8 mouse cellular contexts compared by ENCODE assay signal in genomic region chr11:3265291-3266078, GRCm38 (mm10). TPM values are rescaled to one million over a fixed set of nuclear protein-coding genes. Genes with fewer than 3 reads are reported as not detected.
DNase-seq lines count a peak whose midpoint lies in the region; ATAC-seq and TF ChIP-seq lines count a peak whose summit lies in the region.

No protein-coding gene starts in this region.

- peak overlapping the region; percentile 92 for H3K27ac ChIP-seq in forebrain, embryonic 14.5 days (ENCODE audit: low read depth, low read length)
- peak overlapping the region; percentile 96 for H3K27ac ChIP-seq in limb, embryonic 11.5 days (replicated peaks; ENCODE audit: low read depth, low read length)
- H3K27ac ChIP-seq in neural tube, embryonic 12.5 days = peak overlapping the region; percentile 86

- intact Hi-C loops in left cerebral cortex, postnatal 10 days (cut with DNase I) = loop anchor here (2.0 to 5.0 kb wide), 2 partner anchors 25 to 63 kb away; partner anchors contain the start of gene Eif4enif1

- peaks cover 5% of the 10 kb centered on the region for H3K4me1 ChIP-seq in lung, adult 2 months (ENCODE audit: control insufficient read depth, insufficient read depth, low read length)
- H3K4me1 ChIP-seq in forebrain, embryonic 14.5 days (ENCODE audit: control insufficient read depth, insufficient read depth, low read length) = peaks cover 8% of the 10 kb centered on the region
- H3K4me1 ChIP-seq in limb, embryonic 11.5 days (ENCODE audit: control insufficient read depth, insufficient read depth, low read length) = peaks cover 5% of the 10 kb centered on the region; the same call in 1 of the 2 replicates
- H3K4me1 ChIP-seq in neural tube, embryonic 12.5 days = peaks cover 19% of the 10 kb centered on the region

- H3K27me3 ChIP-seq in forebrain, embryonic 14.5 days (replicated peaks; ENCODE audit: control insufficient read depth, insufficient read depth, low read length) = no peaks in the 10 kb centered on the region
- no peaks in the 10 kb centered on the region for H3K27me3 ChIP-seq in limb, embryonic 11.5 days (ENCODE audit: control insufficient read depth, insufficient read depth, low read length)
- H3K27me3 ChIP-seq in neural tube, embryonic 12.5 days (replicated peaks) = no peaks in the 10 kb centered on the region

- peak; percentile 33 for DNase-seq in lung, adult 2 months
- DNase-seq in lung, postnatal 14 days = no peak
- DNase-seq in ZHBTc4 (ENCODE audit: low read depth, low spot score) = peak; percentile 64
- DNase-seq in forebrain, embryonic 14.5 days (ENCODE audit: low spot score) = peak; percentile 31
- peak; percentile 65 for DNase-seq in limb, embryonic 11.5 days (ENCODE audit: low spot score)
- no peak for DNase-seq in urinary bladder, adult 18-20 months (ENCODE audit: low spot score in 2 of 2)
- no peak for DNase-seq in left cerebral cortex, postnatal 10 days (ENCODE audit: extremely low spot score in 1 of 2, low spot score in 2 of 2)

- ATAC-seq in forebrain, embryonic 14.5 days = peak; percentile 11
- ATAC-seq in limb, embryonic 11.5 days (ENCODE audit: insufficient number of reproducible peaks, low FRiP score, low TSS enrichment, low read depth) = peak; percentile 4; the same call in 1 of the 2 replicates
- peak; percentile 8 for ATAC-seq in neural tube, embryonic 12.5 days (ENCODE audit: low FRiP score, low read depth)

- H3K4me2 ChIP-seq in forebrain, embryonic 14.5 days (ENCODE audit: low read length) = peak overlapping the region; percentile 83
- H3K4me2 ChIP-seq in limb, embryonic 11.5 days (ENCODE audit: low read depth, severe bottlenecking) = peak overlapping the region; percentile 68
- H3K4me2 ChIP-seq in neural tube, embryonic 12.5 days (replicated peaks) = peak overlapping the region; percentile 69

- 2% methylated on average over 26 of the region's 26 CpGs for WGBS in lung, adult 2 months
- WGBS in forebrain, embryonic 14.5 days = under 1% methylated on average over 26 of the region's 26 CpGs
- WGBS in limb, embryonic 11.5 days = 2% methylated on average over 26 of the region's 26 CpGs
- under 1% methylated on average over 26 of the region's 26 CpGs for WGBS in neural tube, embryonic 12.5 days

- H3K9me3 ChIP-seq in forebrain, embryonic 14.5 days (replicated peaks; ENCODE audit: control insufficient read depth, low read length) = no peaks in the 10 kb centered on the region
- no peaks in the 10 kb centered on the region for H3K9me3 ChIP-seq in limb, embryonic 11.5 days (ENCODE audit: control insufficient read depth, low read length)
- H3K9me3 ChIP-seq in neural tube, embryonic 12.5 days = no peaks in the 10 kb centered on the region

- peaks cover 31% of the 10 kb centered on the region for H3K36me3 ChIP-seq in forebrain, embryonic 14.5 days (ENCODE audit: control insufficient read depth, insufficient read depth, low read length)
- H3K36me3 ChIP-seq in limb, embryonic 11.5 days (ENCODE audit: control insufficient read depth, insufficient read depth, low read length) = peaks cover 15% of the 10 kb centered on the region; the same call in 1 of the 2 replicates
- H3K36me3 ChIP-seq in neural tube, embryonic 12.5 days = peaks cover 27% of the 10 kb centered on the region

- H3K4me3 ChIP-seq in lung, adult 2 months (replicated peaks; ENCODE audit: extremely low read depth, low read depth, low read length) = peak overlapping the region; percentile 80
- H3K4me3 ChIP-seq in forebrain, embryonic 14.5 days (ENCODE audit: low read depth, low read length) = peak overlapping the region; percentile 93
- peak overlapping the region; percentile 93 for H3K4me3 ChIP-seq in limb, embryonic 11.5 days (ENCODE audit: low read depth, low read length)
- peak overlapping the region; percentile 82 for H3K4me3 ChIP-seq in neural tube, embryonic 12.5 days

- TF ChIP-seq POLR2A in lung, adult 2 months (IDR thresholded peaks at IDR 0.05; ENCODE audit: borderline replicate concordance, extremely low read depth, low read depth, low read length) = no peak

- TF ChIP-seq CTCF in lung, adult 2 months (IDR thresholded peaks at IDR 0.05; ENCODE audit: insufficient read depth, low read length) = no peak

- peak overlapping the region; percentile 99 for H3K9ac ChIP-seq in forebrain, embryonic 14.5 days (ENCODE audit: low read length)
- peak overlapping the region; percentile 99 for H3K9ac ChIP-seq in limb, embryonic 11.5 days (ENCODE audit: low read length)
- peak overlapping the region; percentile 92 for H3K9ac ChIP-seq in neural tube, embryonic 12.5 days

RNA-seq across cellular contexts. Expression of gene Drg1, which starts 0.7 kb away (rescaled TPM):
- 20.1 and 21.5 TPM in 2 replicates for polyA plus RNA-seq in lung, adult 2 months (2012; rRNA removed)
- polyA plus RNA-seq in forebrain, embryonic 14.5 days (2014; fragmentation: Nextera tagmentation; extraction: Ambion mirVana) = 274 and 283 TPM in 2 replicates
- 245 and 249 TPM in 2 replicates for polyA plus RNA-seq in limb, embryonic 11.5 days (2014; fragmentation: Nextera tagmentation; extraction: Ambion mirVana)
- 261 and 274 TPM in 2 replicates for polyA plus RNA-seq in neural tube, embryonic 12.5 days (2016; fragmentation: Nextera tagmentation; extraction: Ambion mirVana)
- 10 to 100 TPM; 86.9 to 88.6 TPM for total RNA-seq in left cerebral cortex, postnatal 10 days (2021)

RNA-seq across cellular contexts. Expression of gene Patz1, which starts 23.2 kb away (rescaled TPM):
- polyA plus RNA-seq in lung, adult 2 months (2012; rRNA removed) = 40.3 and 50.9 TPM in 2 replicates
- polyA plus RNA-seq in forebrain, embryonic 14.5 days (2014; fragmentation: Nextera tagmentation; extraction: Ambion mirVana) = 61.7 and 62.0 TPM in 2 replicates
- 64.6 and 72.3 TPM in 2 replicates for polyA plus RNA-seq in limb, embryonic 11.5 days (2014; fragmentation: Nextera tagmentation; extraction: Ambion mirVana)
- 115 and 117 TPM in 2 replicates for polyA plus RNA-seq in neural tube, embryonic 12.5 days (2016; fragmentation: Nextera tagmentation; extraction: Ambion mirVana)
- total RNA-seq in left cerebral cortex, postnatal 10 days (2021) = 10 to 100 TPM; 43.3 to 46.5 TPM

Comparison
In these comparisons a context has a peak if more than half of its experiments do, and no peak if none do; other contexts are left out.
1. DNase-seq: peak in lung, adult 2 months (single experiment), ZHBTc4 (single experiment), forebrain, embryonic 14.5 days (single experiment) and limb, embryonic 11.5 days (single experiment); none in lung, postnatal 14 days (single experiment), urinary bladder, adult 18-20 months (0 of 2) and left cerebral cortex, postnatal 10 days (0 of 2).
2. RNA of gene Drg1, which starts 0.7 kb away (polyA plus RNA-seq): 274 to 283 TPM in forebrain, embryonic 14.5 days, 261 to 274 TPM in neural tube, embryonic 12.5 days and 245 to 249 TPM in limb, embryonic 11.5 days; 20.1 to 21.5 TPM in lung, adult 2 months; every median in the first group is over 10 times any median in the second.
3. Peak in every context shown above with its lines, with median percentiles within 50 percentile points of each other: H3K4me3 ChIP-seq, ATAC-seq, H3K27ac ChIP-seq, H3K4me2 ChIP-seq and H3K9ac ChIP-seq.